Mouse (Mus musculus) embryonic facial prominence, embryonic 13.5 days (tissue): ENCODE results near the gene Fars2. TPM values are rescaled to one million over a fixed set of nuclear protein-coding genes. Genes with fewer than 3 reads are reported as not detected.

Experiments
- ATAC-seq: fragments of 200-750 bp; cut with Nextera tagmentation; 2 replicates; pipeline ENCODE4 v1.8.0; 2017; ENCODE audit warnings: low read depth; ENCODE audit not compliant: insufficient number of reproducible peaks, insufficient read depth, low FRiP score, low TSS enrichment
- H3K27ac ChIP-seq: fragments of 300-500 bp; sonication (generic); 2 replicates; pipeline ENCODE4 v1.5.1; 2015; ENCODE audit warnings: moderate library complexity, mild to moderate bottlenecking, inconsistent platforms
- H3K27me3 ChIP-seq: fragments of 300-500 bp; sonication (generic); 2 replicates; pipeline ENCODE4 v1.6.1; 2015; ENCODE audit warnings: mild to moderate bottlenecking, inconsistent platforms
- H3K36me3 ChIP-seq: fragments of 300-500 bp; sonication (generic); 2 replicates; pipeline ENCODE4 v1.6.1; 2015; ENCODE audit warnings: mild to moderate bottlenecking, inconsistent platforms
- H3K4me1 ChIP-seq: fragments of 300-500 bp; sonication (generic); 2 replicates; pipeline ENCODE4 v1.6.1; 2015; ENCODE audit warnings: inconsistent platforms
- H3K4me2 ChIP-seq: fragments of 300-500 bp; sonication (generic); 2 replicates; pipeline ENCODE4 v1.6.1; 2015; ENCODE audit warnings: moderate library complexity, mild to moderate bottlenecking, inconsistent platforms
- H3K4me3 ChIP-seq: fragments of 300-500 bp; sonication (generic); 2 replicates; pipeline ENCODE4 v1.5.1; 2015; ENCODE audit warnings: mild to moderate bottlenecking, inconsistent platforms
- H3K9ac ChIP-seq: fragments of 300-500 bp; sonication (generic); 2 replicates; pipeline ENCODE4 v1.6.1; 2015; ENCODE audit warnings: mild to moderate bottlenecking, inconsistent platforms
- H3K9me3 ChIP-seq: fragments of 300-500 bp; sonication (generic); 2 replicates; pipeline ENCODE4 v1.6.1; 2016; ENCODE audit warnings: inconsistent platforms
- WGBS: fragments of 180-500 bp; shearing (Covaris S2); methylation state at CpG from one replicate; pipeline ENCODE4 v1.1.7; 2015; ENCODE audit warnings: mixed read lengths; 5-methylcytosine and 5-hydroxymethylcytosine counted together
- polyA plus RNA-seq: library from polyadenylated mRNA; unstranded; fragments of >200 nt; fragmentation: Nextera tagmentation; extraction: Ambion mirVana; gene quantifications from 2 replicates; pipeline ENCODE4 v1.2.1, GENCODE M21; 2015

Gene Fars2
- polyA plus RNA-seq, 1 experiment from 2014 or later = 34.6 TPM

DNA sequence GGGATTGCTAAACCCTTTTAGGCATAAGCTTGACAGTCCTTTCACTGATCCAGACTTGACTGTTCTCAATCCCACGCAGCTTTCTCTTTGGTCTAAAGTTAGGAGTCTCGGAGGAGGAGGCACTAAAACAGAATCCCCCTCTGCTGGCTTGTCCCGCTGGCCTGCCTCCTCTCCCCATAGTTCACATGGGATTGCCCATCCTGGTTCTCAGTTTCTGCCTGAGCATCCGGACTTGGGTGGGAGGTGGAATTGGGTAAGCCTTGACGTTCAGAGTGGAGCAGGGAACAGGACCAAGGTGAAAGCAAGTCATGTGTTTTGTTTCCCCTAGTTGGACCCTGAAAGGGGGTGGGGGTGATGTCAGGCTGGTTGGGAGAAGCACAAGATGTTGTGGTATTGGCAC, 415.9 kb downstream of the Fars2 start:
- no peak overlapping the region for H3K9ac ChIP-seq
- 93% methylated on average over 5 of the region's 5 CpGs for WGBS
- H3K4me3 ChIP-seq = no peak overlapping the region
- H3K9me3 ChIP-seq = no peaks in the 10 kb centered on the region
- H3K27me3 ChIP-seq = no peaks in the 10 kb centered on the region; the same call in 1 of the 2 replicates
- no peak for ATAC-seq
- H3K4me1 ChIP-seq = peaks cover 17% of the 10 kb centered on the region
- no peaks in the 10 kb centered on the region for H3K36me3 ChIP-seq
- H3K4me2 ChIP-seq = no peak overlapping the region
- no peak overlapping the region for H3K27ac ChIP-seq

DNA sequence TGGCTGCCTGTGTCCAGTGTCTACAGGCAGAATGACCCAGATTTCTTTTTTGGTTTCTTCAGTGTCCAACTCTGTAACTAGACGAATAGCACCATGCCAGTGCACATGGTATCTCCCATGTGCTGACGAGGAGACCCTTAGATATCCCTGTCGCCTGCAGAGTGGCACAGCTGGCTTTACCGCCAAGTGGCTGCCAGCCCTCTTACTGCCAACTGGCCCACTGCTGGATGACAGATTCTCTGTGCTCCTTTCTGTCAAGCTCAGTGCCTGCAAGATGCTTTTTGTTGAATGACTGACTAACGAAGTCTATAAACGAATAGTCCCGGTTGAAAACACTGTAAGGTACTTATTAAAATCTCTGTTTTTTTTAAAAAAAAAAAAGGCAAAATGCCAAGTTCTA, 416.3 kb downstream of the Fars2 start:
- H3K4me3 ChIP-seq = no peak overlapping the region
- no peaks in the 10 kb centered on the region for H3K36me3 ChIP-seq
- no peaks in the 10 kb centered on the region for H3K9me3 ChIP-seq
- H3K9ac ChIP-seq = no peak overlapping the region
- no peak overlapping the region for H3K27ac ChIP-seq
- H3K4me2 ChIP-seq = no peak overlapping the region
- no peak for ATAC-seq
- 84% methylated on average over 7 of the region's 7 CpGs for WGBS
- peaks cover 20% of the 10 kb centered on the region for H3K4me1 ChIP-seq
- H3K27me3 ChIP-seq = no peaks in the 10 kb centered on the region; the same call in 1 of the 2 replicates

GRCm38 (mm10) chr13:36533966-36534540, 416.8 kb downstream of the Fars2 start:
- WGBS = 84% methylated on average over 8 of the region's 8 CpGs
- Histone ChIP-seq H3K4me2 (no peak overlapping the region), H3K9me3 (no peaks in the 10 kb centered on the region), H3K4me1 (peaks cover 20% of the 10 kb centered on the region), H3K4me3 (no peak overlapping the region), H3K27me3 (no peaks in the 10 kb centered on the region; the same call in 1 of the 2 replicates), H3K36me3 (no peaks in the 10 kb centered on the region), H3K9ac (no peak overlapping the region), H3K27ac (no peak overlapping the region)
- no peak for ATAC-seq

- Histone ChIP-seq H3K36me3 (no peaks in the 10 kb centered on the region), H3K27ac (no peak overlapping the region), H3K9me3 (no peaks in the 10 kb centered on the region), H3K9ac (no peak overlapping the region), H3K4me3 (no peak overlapping the region), H3K4me1 (peaks cover 15% of the 10 kb centered on the region), H3K27me3 (peaks cover 8% of the 10 kb centered on the region; the same call in 1 of the 2 replicates), H3K4me2 (no peak overlapping the region)
- WGBS = 38% methylated on average over 3 of the region's 3 CpGs
- no peak for ATAC-seq
Observed at GRCm38 (mm10) chr13:36537580-36537979, 420.4 kb downstream of the Fars2 start.

DNA sequence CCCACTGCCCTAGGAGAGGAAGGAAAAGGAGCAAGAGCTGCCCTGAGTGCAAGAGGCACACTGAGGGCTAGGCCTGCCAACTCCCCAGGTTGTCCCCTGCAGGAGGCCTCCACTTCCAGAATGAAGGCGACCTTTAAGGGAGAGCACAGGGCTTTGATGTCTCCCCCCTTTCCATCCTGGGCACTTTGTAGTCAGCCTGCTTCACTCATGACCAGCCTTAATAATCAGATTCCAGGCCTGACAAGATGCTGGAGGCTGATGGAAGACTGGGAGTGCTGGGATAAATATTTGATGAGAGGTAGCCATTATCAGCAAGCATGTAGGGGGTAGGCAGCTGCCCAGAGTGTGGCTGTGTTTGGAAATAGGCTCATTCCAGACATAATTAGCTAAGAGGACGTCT, 421.2 kb downstream of the Fars2 start:
- H3K9me3 ChIP-seq = no peaks in the 10 kb centered on the region
- H3K4me1 ChIP-seq = peaks cover 15% of the 10 kb centered on the region
- H3K4me2 ChIP-seq = no peak overlapping the region
- H3K36me3 ChIP-seq = no peaks in the 10 kb centered on the region
- WGBS = 68% methylated on average over 2 of the region's 2 CpGs
- H3K4me3 ChIP-seq = no peak overlapping the region
- H3K27me3 ChIP-seq = peaks cover 8% of the 10 kb centered on the region; the same call in 1 of the 2 replicates
- no peak for ATAC-seq
- no peak overlapping the region for H3K9ac ChIP-seq
- H3K27ac ChIP-seq = no peak overlapping the region

- 46% methylated on average over 10 of the region's 10 CpGs for WGBS
- Histone ChIP-seq H3K9me3 (no peaks in the 10 kb centered on the region), H3K4me1 (peaks cover 15% of the 10 kb centered on the region), H3K4me3 (no peak overlapping the region), H3K9ac (no peak overlapping the region), H3K27ac (no peak overlapping the region), H3K36me3 (no peaks in the 10 kb centered on the region), H3K27me3 (peaks cover 8% of the 10 kb centered on the region; the same call in 1 of the 2 replicates), H3K4me2 (no peak overlapping the region)
- no peak for ATAC-seq
Observed at GRCm38 (mm10) chr13:36540231-36540630, 423.0 kb downstream of the Fars2 start.

DNA sequence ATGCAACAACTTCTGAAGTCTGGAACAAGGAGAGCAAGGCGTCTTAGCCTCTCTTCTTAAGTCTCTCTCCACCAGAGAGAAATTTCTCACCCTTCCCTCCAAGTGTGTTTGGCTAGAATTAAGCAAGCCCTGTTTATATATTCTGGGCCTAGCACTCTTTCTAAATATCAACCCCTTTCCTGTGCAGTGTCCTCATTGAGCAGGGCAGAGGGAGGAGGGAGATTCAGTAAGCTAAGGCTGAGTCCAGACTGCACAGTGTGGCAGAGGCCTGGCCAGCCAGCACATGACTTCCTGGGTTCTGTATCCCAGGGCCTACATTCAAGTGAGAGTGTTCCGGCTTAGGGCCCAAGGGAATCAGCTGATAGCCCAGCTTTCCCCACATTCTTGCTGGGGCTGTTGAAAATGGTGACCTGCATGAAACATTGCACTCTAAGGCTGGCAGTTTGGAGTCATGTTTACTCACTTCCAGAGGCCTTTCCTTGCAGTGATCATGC, 424.1 kb downstream of the Fars2 start:
- WGBS = 75% methylated on average over 2 of the region's 2 CpGs

GRCm38 (mm10) chr13:36550694-36551093, 433.5 kb downstream of the Fars2 start:
- no peak for ATAC-seq
- Histone ChIP-seq H3K27ac (no peak overlapping the region), H3K4me2 (no peak overlapping the region), H3K4me3 (no peak overlapping the region), H3K4me1 (peaks cover 2% of the 10 kb centered on the region; the same call in 1 of the 2 replicates), H3K36me3 (no peaks in the 10 kb centered on the region), H3K27me3 (no peaks in the 10 kb centered on the region), H3K9ac (no peak overlapping the region), H3K9me3 (no peaks in the 10 kb centered on the region)
- WGBS = 16% methylated on average over 6 of the region's 6 CpGs

More for the DNA sequence above, 424.1 kb downstream of the Fars2 start:
- Histone ChIP-seq H3K27me3 (peaks cover 8% of the 10 kb centered on the region; the same call in 1 of the 2 replicates), H3K36me3 (no peaks in the 10 kb centered on the region), H3K4me2 (no peak overlapping the region), H3K27ac (no peak overlapping the region), H3K4me1 (peaks cover 11% of the 10 kb centered on the region), H3K9ac (no peak overlapping the region), H3K9me3 (no peaks in the 10 kb centered on the region), H3K4me3 (no peak overlapping the region)
- ATAC-seq = no peak

- no peak for ATAC-seq
- H3K4me3 ChIP-seq = no peak overlapping the region
- H3K27me3 ChIP-seq = no peaks in the 10 kb centered on the region
- H3K9me3 ChIP-seq = no peaks in the 10 kb centered on the region
- H3K36me3 ChIP-seq = no peaks in the 10 kb centered on the region
- H3K4me1 ChIP-seq = peaks cover 2% of the 10 kb centered on the region; the same call in 1 of the 2 replicates
- no peak overlapping the region for H3K27ac ChIP-seq
- 72% methylated on average over 3 of the region's 3 CpGs for WGBS
- H3K4me2 ChIP-seq = no peak overlapping the region
- H3K9ac ChIP-seq = no peak overlapping the region
Observed at GRCm38 (mm10) chr13:36552522-36553246, 435.5 kb downstream of the Fars2 start.

GRCm38 (mm10) chr13:36553247-36553642, 436.0 kb downstream of the Fars2 start:
- H3K9me3 ChIP-seq = no peaks in the 10 kb centered on the region
- H3K4me3 ChIP-seq = no peak overlapping the region
- ATAC-seq = no peak
- no peaks in the 10 kb centered on the region for H3K36me3 ChIP-seq
- H3K4me1 ChIP-seq = peaks cover 2% of the 10 kb centered on the region; the same call in 1 of the 2 replicates
- H3K27me3 ChIP-seq = no peaks in the 10 kb centered on the region
- 75% methylated on average over 5 of the region's 5 CpGs for WGBS
- no peak overlapping the region for H3K27ac ChIP-seq
- H3K4me2 ChIP-seq = no peak overlapping the region
- no peak overlapping the region for H3K9ac ChIP-seq

DNA sequence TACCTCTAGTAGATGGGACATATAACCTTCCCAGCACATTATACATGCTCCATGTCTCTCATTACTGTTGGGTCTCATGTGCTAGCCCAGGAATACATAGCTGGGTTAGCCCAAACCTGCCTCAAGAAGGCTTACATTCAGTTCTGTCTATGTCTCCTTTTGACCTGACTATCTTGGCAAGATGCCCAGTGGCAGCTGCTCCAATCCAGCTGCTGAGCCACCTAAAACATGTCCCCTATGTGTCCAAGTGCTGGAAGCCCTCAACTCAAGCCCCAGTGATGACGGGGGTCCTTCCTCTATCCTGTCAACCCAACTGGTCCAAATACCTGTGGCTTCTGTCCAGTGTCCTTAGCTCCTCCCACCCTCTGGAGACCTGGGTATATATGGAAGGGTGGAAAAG, 437.5 kb downstream of the Fars2 start:
- H3K4me1 ChIP-seq = peaks cover 2% of the 10 kb centered on the region; the same call in 1 of the 2 replicates
- 83% methylated on average over 1 of the region's 1 CpGs for WGBS
- H3K27me3 ChIP-seq = no peaks in the 10 kb centered on the region
- no peak overlapping the region for H3K27ac ChIP-seq
- H3K9ac ChIP-seq = no peak overlapping the region
- no peaks in the 10 kb centered on the region for H3K36me3 ChIP-seq
- H3K9me3 ChIP-seq = no peaks in the 10 kb centered on the region
- ATAC-seq = no peak
- no peak overlapping the region for H3K4me3 ChIP-seq
- H3K4me2 ChIP-seq = no peak overlapping the region
